Mouse (Mus musculus) C2C12 (cell line): ENCODE data around the gene Syt14. TPM values are rescaled to one million over a fixed set of nuclear protein-coding genes. Genes with fewer than 3 reads are reported as not detected.

ENCODE experiments used
- H3K27me3 ChIP-seq: one replicate; pipeline ENCODE4 v1.6.1; 2011; ENCODE audit not compliant: control insufficient read depth, insufficient read depth, insufficient read length
- H3K36me3 ChIP-seq: one replicate; pipeline ENCODE4 v1.6.1; 2011; ENCODE audit not compliant: control insufficient read depth, insufficient read depth
- H3K4me3 ChIP-seq: one replicate; pipeline ENCODE4 v1.5.1; 2011; ENCODE audit warnings: mild to moderate bottlenecking, control low read depth; ENCODE audit not compliant: poor library complexity, insufficient read depth, severe bottlenecking
- H3K79me2 ChIP-seq: one replicate; pipeline ENCODE4 v1.6.1; 2011; ENCODE audit not compliant: control insufficient read depth, insufficient read depth
- H3K79me3 ChIP-seq: one replicate; pipeline ENCODE4 v1.6.1; 2011; ENCODE audit warnings: low read depth, control low read depth
- H3ac ChIP-seq: one replicate; pipeline ENCODE3; 2011; ENCODE audit warnings: low read depth; ENCODE audit not compliant: control insufficient read depth, insufficient read length
- CEBPB ChIP-seq: IDR thresholded peaks from one replicate; pipeline ENCODE4 v1.6.1; 2011; ENCODE audit warnings: low read depth, mild to moderate bottlenecking, control low read depth, moderate library complexity
- CTCF ChIP-seq: IDR thresholded peaks from one replicate; pipeline ENCODE4 v1.5.1; 2011; ENCODE audit not compliant: control insufficient read depth, insufficient read depth, insufficient read length
- FOSL1 ChIP-seq: IDR thresholded peaks from one replicate; pipeline ENCODE4 v1.8.0; 2011; ENCODE audit warnings: mild to moderate bottlenecking, low read length; ENCODE audit not compliant: poor library complexity, insufficient read depth, severe bottlenecking
- MAX ChIP-seq: IDR thresholded peaks from one replicate; pipeline ENCODE4 v1.6.1; 2011; ENCODE audit warnings: mild to moderate bottlenecking, control low read depth
- MYOD1 ChIP-seq: IDR thresholded peaks from one replicate; pipeline ENCODE4 v1.6.1; 2011; ENCODE audit warnings: low read depth; ENCODE audit not compliant: control insufficient read depth, insufficient read length
- MYOG ChIP-seq: IDR thresholded peaks from one replicate; pipeline ENCODE4 v1.6.1; 2011; ENCODE audit not compliant: control insufficient read depth, insufficient read length; ENCODE audit errors: extremely low read depth
- USF1 ChIP-seq: IDR thresholded peaks from one replicate; pipeline ENCODE4 v1.6.1; 2011; ENCODE audit warnings: low read depth, mild to moderate bottlenecking, control low read depth, moderate library complexity
- polyA plus RNA-seq: library from polyadenylated mRNA; unstranded; fragments of >200 nt; fragmentation: generic; extraction: Trizol; gene quantifications from one replicate; pipeline ENCODE4 v1.2.1, GENCODE M21; 2012; ENCODE audit warnings: missing spikeins

Gene Syt14
- polyA plus RNA-seq, 1 experiment, result not detected

GRCm38 (mm10) chr1:193024311-193024710, 11.3 kb downstream of the Syt14 start:
- no peak overlapping the region for H3K4me3 ChIP-seq
- H3K79me3 ChIP-seq, result no peaks in the 10 kb centered on the region
- no peaks in the 10 kb centered on the region for H3K27me3 ChIP-seq
- no peak overlapping the region for H3ac ChIP-seq
- H3K36me3 ChIP-seq, result no peaks in the 10 kb centered on the region
- H3K79me2 ChIP-seq, result no peaks in the 10 kb centered on the region
- TF ChIP-seq CEBPB (no peak), USF1 (no peak), FOSL1 (no peak), MYOG (no peak), MYOD1 (no peak), MAX (no peak), CTCF (no peak)

GRCm38 (mm10) chr1:193012351-193012750, 23.2 kb downstream of the Syt14 start:
- Histone ChIP-seq H3K4me3 (no peak overlapping the region), H3K36me3 (no peaks in the 10 kb centered on the region), H3K79me3 (no peaks in the 10 kb centered on the region), H3K27me3 (no peaks in the 10 kb centered on the region), H3K79me2 (no peaks in the 10 kb centered on the region), H3ac (no peak overlapping the region)
- TF ChIP-seq MYOG (no peak), MYOD1 (no peak), MAX (no peak), USF1 (no peak), CTCF (no peak), CEBPB (no peak), FOSL1 (no peak)

- H3K36me3 ChIP-seq, result no peaks in the 10 kb centered on the region
- TF ChIP-seq MYOD1 (no peak), CEBPB (no peak), CTCF (no peak), MAX (no peak), USF1 (no peak), MYOG (no peak), FOSL1 (no peak)
- H3K79me2 ChIP-seq, result no peaks in the 10 kb centered on the region
- H3K27me3 ChIP-seq, result no peaks in the 10 kb centered on the region
- H3K4me3 ChIP-seq, result no peak overlapping the region
- no peaks in the 10 kb centered on the region for H3K79me3 ChIP-seq
- no peak overlapping the region for H3ac ChIP-seq
Measured at GRCm38 (mm10) chr1:193011000-193011769, 24.4 kb downstream of the Syt14 start.

- H3K27me3 ChIP-seq, result no peaks in the 10 kb centered on the region
- no peaks in the 10 kb centered on the region for H3K36me3 ChIP-seq
- TF ChIP-seq FOSL1 (no peak), MAX (no peak), CTCF (no peak)
- H3K79me2 ChIP-seq, result no peaks in the 10 kb centered on the region
- no peak overlapping the region for H3ac ChIP-seq
- no peak overlapping the region for H3K4me3 ChIP-seq
- no peaks in the 10 kb centered on the region for H3K79me3 ChIP-seq
Measured at GRCm38 (mm10) chr1:193004581-193004980, 31.0 kb downstream of the Syt14 start.

GRCm38 (mm10) chr1:193003953-193004352, 31.6 kb downstream of the Syt14 start:
- no peaks in the 10 kb centered on the region for H3K79me3 ChIP-seq
- no peaks in the 10 kb centered on the region for H3K27me3 ChIP-seq
- no peaks in the 10 kb centered on the region for H3K36me3 ChIP-seq
- H3ac ChIP-seq, result no peak overlapping the region
- H3K4me3 ChIP-seq, result no peak overlapping the region
- no peaks in the 10 kb centered on the region for H3K79me2 ChIP-seq
- TF ChIP-seq MYOG, result no peak
- TF ChIP-seq FOSL1, result no peak
- no peak for TF ChIP-seq MAX
- TF ChIP-seq MYOD1, result no peak
- no peak for TF ChIP-seq CTCF
- TF ChIP-seq CEBPB, result no peak

GRCm38 (mm10) chr1:193002307-193002706, 33.3 kb downstream of the Syt14 start:
- Histone ChIP-seq H3K27me3 (no peaks in the 10 kb centered on the region), H3K4me3 (no peak overlapping the region), H3ac (no peak overlapping the region), H3K79me2 (no peaks in the 10 kb centered on the region), H3K79me3 (no peaks in the 10 kb centered on the region), H3K36me3 (no peaks in the 10 kb centered on the region)
- no peak for TF ChIP-seq MYOD1
